Mouse (Mus musculus) hindbrain, embryonic 13.5 days (tissue): ENCODE results near the gene Zfp966. TPM values are rescaled to one million over a fixed set of nuclear protein-coding genes. Genes with fewer than 3 reads are reported as not detected.
"Not testable (repeated sequence)": the region's sequence is repeated elsewhere in the genome, so short reads cannot be mapped to it uniquely, and the experiment has no call there.

Source experiments
- ATAC-seq: fragments of 200-750 bp; cut with Nextera tagmentation; 2 replicates; pipeline ENCODE4 v1.8.0; 2017; ENCODE audit warnings: moderate TSS enrichment; ENCODE audit not compliant: low FRiP score
- H3K27ac ChIP-seq: fragments of 300-500 bp; sonication (generic); 2 replicates; pipeline ENCODE4 v1.5.1; 2015; ENCODE audit warnings: inconsistent platforms, mild to moderate bottlenecking, moderate library complexity
- H3K27me3 ChIP-seq: fragments of 300-500 bp; sonication (generic); 2 replicates; pipeline ENCODE4 v1.6.1; 2015; ENCODE audit warnings: mild to moderate bottlenecking, inconsistent platforms
- H3K36me3 ChIP-seq: fragments of 300-500 bp; sonication (generic); 2 replicates; pipeline ENCODE4 v1.6.1; 2015; ENCODE audit warnings: mild to moderate bottlenecking, inconsistent platforms
- H3K4me1 ChIP-seq: fragments of 300-500 bp; sonication (generic); replicated peaks from 2 replicates; pipeline ENCODE4 v1.6.1; 2015; ENCODE audit warnings: inconsistent platforms
- H3K4me2 ChIP-seq: fragments of 300-500 bp; sonication (generic); 2 replicates; pipeline ENCODE4 v1.6.1; 2015; ENCODE audit warnings: inconsistent platforms, mild to moderate bottlenecking, moderate library complexity
- H3K4me3 ChIP-seq: fragments of 300-500 bp; sonication (generic); 2 replicates; pipeline ENCODE4 v1.5.1; 2015; ENCODE audit warnings: mild to moderate bottlenecking, inconsistent platforms
- H3K9ac ChIP-seq: fragments of 300-500 bp; sonication (generic); 2 replicates; pipeline ENCODE4 v1.6.1; 2015; ENCODE audit warnings: mild to moderate bottlenecking, inconsistent platforms
- H3K9me3 ChIP-seq: fragments of 300-500 bp; sonication (generic); 2 replicates; pipeline ENCODE4 v1.6.1; 2016; ENCODE audit warnings: inconsistent platforms
- WGBS: fragments of 180-500 bp; shearing (Covaris S2); methylation state at CpG from one replicate; pipeline ENCODE4 v1.1.7; 2015; 5-methylcytosine and 5-hydroxymethylcytosine counted together
- polyA plus RNA-seq: library from polyadenylated mRNA; unstranded; fragments of >200 nt; fragmentation: Nextera tagmentation; extraction: Ambion mirVana; gene quantifications from 2 replicates; pipeline ENCODE4 v1.2.1, GENCODE M21; 2015

Zfp966 gene
- polyA plus RNA-seq, result 2.2 and 2.5 TPM in 2 replicates

DNA sequence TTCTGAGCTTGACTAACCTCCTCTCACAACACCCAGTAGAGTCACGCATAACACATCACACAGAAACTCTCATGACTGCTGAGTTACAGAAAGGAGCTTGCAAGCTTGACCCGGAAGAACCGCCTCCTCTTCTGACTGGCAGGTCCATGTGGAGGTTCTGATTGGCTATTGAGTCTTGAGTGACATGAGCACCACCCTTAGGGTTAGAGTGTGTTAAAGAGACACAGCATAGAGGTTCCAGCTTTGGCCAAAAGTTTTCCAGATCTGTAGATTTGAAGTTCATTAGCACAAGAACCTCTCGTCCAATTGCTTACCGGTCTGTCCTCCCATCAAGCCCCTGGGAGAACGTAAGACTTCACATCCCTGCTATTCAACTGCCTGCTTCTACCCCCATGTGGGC lies at the start of gene Zfp966:
Gene Zfp966 (minus strand): TSS at position 101 of the 400 bp plus-strand sequence.
- H3K36me3 ChIP-seq, H3K4me3 ChIP-seq, H3K27me3 ChIP-seq, H3K4me1 ChIP-seq, H3K4me2 ChIP-seq, H3K9me3 ChIP-seq, H3K27ac ChIP-seq, ATAC-seq, H3K9ac ChIP-seq: not testable (repeated sequence)
- WGBS, result no CpG with 5 or more reads among the region's 6 CpGs

DNA sequence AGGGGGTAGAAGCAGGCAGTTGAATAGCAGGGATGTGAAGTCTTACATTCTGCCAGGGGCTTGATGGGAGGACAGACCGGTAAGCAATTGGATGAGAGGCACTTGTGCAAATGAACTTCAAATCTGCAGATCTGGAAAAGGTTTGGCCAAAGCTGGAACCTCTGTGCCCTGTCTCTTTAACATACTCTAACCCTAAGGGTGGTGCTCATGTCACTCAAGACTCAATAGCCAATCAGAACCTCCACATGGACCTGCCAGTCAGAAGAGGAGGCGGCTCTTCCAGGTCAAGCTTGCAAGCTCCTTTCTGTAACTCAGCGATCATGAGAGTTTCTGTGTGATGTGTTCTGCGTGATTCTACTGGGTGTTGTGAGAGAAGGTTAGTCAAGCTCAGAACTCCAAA lies 34.1 kb upstream of the Zfp966 start, which contains the start of gene Gm2026:
Gene Gm2026 (plus strand): TSS at position 301 of the 400 bp plus-strand sequence.
- H3K4me2 ChIP-seq, H3K9me3 ChIP-seq, ATAC-seq, H3K4me3 ChIP-seq, H3K27me3 ChIP-seq, H3K9ac ChIP-seq, H3K27ac ChIP-seq, H3K4me1 ChIP-seq, H3K36me3 ChIP-seq: not testable (repeated sequence)
- no CpG with 5 or more reads among the region's 4 CpGs for WGBS

GRCm38 (mm10) chr2:175869024-175869423 lies 61.9 kb downstream of the Zfp966 start, which contains the start of gene Gm6710:
Gene Gm6710, plus strand, starts transcription at chr2:175869219.
- not testable (repeated sequence) for H3K4me1 ChIP-seq
- WGBS, result no CpG with 5 or more reads among the region's 7 CpGs

More at GRCm38 (mm10) chr2:175869024-175869423, 61.9 kb downstream of the Zfp966 start, which contains the start of gene Gm6710:
- H3K27me3 ChIP-seq, H3K4me3 ChIP-seq, H3K9ac ChIP-seq, H3K36me3 ChIP-seq, ATAC-seq, H3K9me3 ChIP-seq, H3K27ac ChIP-seq, H3K4me2 ChIP-seq: not testable (repeated sequence)

Other genes with a start within 250 kb of the Zfp966 start
- gene Zfp969, start 227.5 kb downstream of the Zfp966 start, polyA plus RNA-seq, result 11.8 and 12.4 TPM in 2 replicates
- not detected in 2 replicates for gene Gm2007, start 189.6 kb downstream of the Zfp966 start, polyA plus RNA-seq
- 2.4 and 2.7 TPM in 2 replicates for gene Gm14288, start 130.0 kb downstream of the Zfp966 start, polyA plus RNA-seq
- gene Gm6710, start 61.9 kb downstream of the Zfp966 start, polyA plus RNA-seq, result 26.3 and 27.2 TPM in 2 replicates
- gene Gm2026, start 34.2 kb upstream of the Zfp966 start, polyA plus RNA-seq, result 21.7 and 23.8 TPM in 2 replicates
- gene Gm2004, start 218.7 kb upstream of the Zfp966 start, polyA plus RNA-seq, result 0.70 and 0.96 TPM in 2 replicates